24 mouse cellular contexts compared by ENCODE assay signal in the genomic region with DNA sequence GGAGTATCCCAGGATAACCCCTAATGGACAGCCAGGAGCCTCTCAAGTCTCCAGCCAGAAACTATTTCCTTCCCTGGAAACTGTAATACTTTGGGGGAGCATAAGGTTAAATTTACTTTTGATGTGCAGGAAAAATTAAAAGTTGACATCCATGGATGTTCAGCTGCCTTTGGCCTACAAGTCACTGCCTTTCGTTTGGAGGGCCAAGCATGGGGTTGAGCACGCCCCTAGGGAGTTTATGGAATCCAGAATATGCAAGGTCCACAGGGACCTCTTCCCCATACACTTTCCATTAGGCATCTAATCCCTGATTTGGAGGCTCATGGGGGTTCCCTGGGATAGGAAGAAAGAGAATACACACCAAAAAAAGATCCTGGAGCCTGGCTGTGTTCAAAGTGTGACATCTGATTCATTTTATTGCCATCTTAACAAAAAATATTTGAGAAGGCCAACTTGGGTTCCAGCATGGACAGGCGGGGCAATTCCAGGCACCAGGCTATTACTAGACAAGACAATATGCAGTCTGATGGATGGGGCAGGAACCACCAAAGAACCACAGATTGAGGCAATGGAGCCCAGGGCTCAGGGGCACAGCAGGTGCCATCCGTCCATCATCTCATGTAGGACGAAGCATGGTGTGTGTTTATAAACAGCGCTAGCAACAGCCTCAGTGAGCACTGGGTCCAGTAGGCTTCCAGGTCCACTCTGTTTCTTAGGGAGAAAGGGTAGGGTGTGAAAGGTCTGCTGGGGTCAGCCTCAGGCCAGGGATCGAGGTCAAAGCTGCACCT.
A peak's percentile ranks its signal among the peaks of the same experiment; 100 is the strongest.
DNase-seq lines count a peak whose midpoint lies in the region; ATAC-seq and TF ChIP-seq lines count a peak whose summit lies in the region.
"Had no signal": no experiment of that assay in that cellular context is flagged by ENCODE, and none has a peak within 500 bp of the region (broad histone marks: within the 10 kb centered on the region; RNA-seq: fewer than 3 reads in every experiment).

No protein-coding gene starts in this region.

- H3K9ac ChIP-seq in kidney, embryonic 15.5 days, result no peak overlapping the region
- H3K9ac ChIP-seq: heart, embryonic 15.5 days; hindbrain, embryonic 14.5 days; limb, embryonic 13.5 days; midbrain, embryonic 15.5 days had no signal

- no peak for ATAC-seq in kidney, embryonic 15.5 days (replicated peaks; ENCODE audit: low FRiP score)
- no peak for ATAC-seq in megakaryocyte, adult 5-6 weeks (ENCODE audit: poor library complexity, severe bottlenecking)
- ATAC-seq: forebrain, embryonic 16.5 days; intestine, postnatal 0 days; midbrain, embryonic 15.5 days had no signal

- H3K27ac ChIP-seq in kidney, adult 2 months (ENCODE audit: insufficient read depth, low read depth, low read length), result no peak overlapping the region
- H3K27ac ChIP-seq in kidney, embryonic 15.5 days, result no peak overlapping the region
- H3K27ac ChIP-seq: heart, embryonic 15.5 days; hindbrain, embryonic 14.5 days; left cerebral cortex, adult 2 months; limb, embryonic 13.5 days; macrophage; midbrain, embryonic 10.5 days; midbrain, embryonic 15.5 days had no signal

- TF ChIP-seq CTCF in kidney, adult 2 months (conservative IDR thresholded peaks at IDR 0.05; ENCODE audit: insufficient read depth, insufficient read length, low read depth, low read length), result no peak

- H3ac ChIP-seq in myocyte (ENCODE audit: control insufficient read depth, insufficient read length), result no peak overlapping the region

- H3K36me3 ChIP-seq in kidney, adult 2 months (ENCODE audit: control insufficient read depth, insufficient read depth, low read length), result no peaks in the 10 kb centered on the region
- peaks cover 68% of the 10 kb centered on the region for H3K36me3 ChIP-seq in kidney, embryonic 15.5 days
- H3K36me3 ChIP-seq in megakaryocyte, embryonic 14.5 days (replicated peaks; ENCODE audit: low read length), result peaks cover 74% of the 10 kb centered on the region
- H3K36me3 ChIP-seq in myocyte (ENCODE audit: control insufficient read depth, insufficient read depth), result no peaks in the 10 kb centered on the region
- H3K36me3 ChIP-seq: midbrain, embryonic 15.5 days had no signal

- DNase-seq in heart, adult 11 months, result peak; percentile 92
- DNase-seq in heart, postnatal 25 days (ENCODE audit: low spot score), result no peak
- DNase-seq in kidney, adult 2 months, result peak; percentile 34
- no peak for DNase-seq in retina, postnatal 1 day
- DNase-seq: cerebellum, adult 2 months; cerebellum, postnatal 14 days; kidney, postnatal 10 days; right cerebral cortex, adult 18-20 months; spleen, adult 18-20 months; thymus, postnatal 14 days had no signal

- no peaks in the 10 kb centered on the region for H3K27me3 ChIP-seq in kidney, adult 2 months (replicated peaks; ENCODE audit: control insufficient read depth, insufficient read depth, low read length)
- no peaks in the 10 kb centered on the region for H3K27me3 ChIP-seq in kidney, embryonic 15.5 days
- H3K27me3 ChIP-seq in megakaryocyte, embryonic 14.5 days (replicated peaks), result no peaks in the 10 kb centered on the region
- no peaks in the 10 kb centered on the region for H3K27me3 ChIP-seq in myocyte (ENCODE audit: control insufficient read depth, insufficient read depth, insufficient read length)
- H3K27me3 ChIP-seq: heart, embryonic 15.5 days; limb, embryonic 13.5 days; midbrain, embryonic 15.5 days had no signal

- TF ChIP-seq POLR2A in kidney, adult 2 months (IDR thresholded peaks at IDR 0.05; ENCODE audit: low read depth, low read length), result no peak
- no peak for TF ChIP-seq POLR2A in myocyte (IDR thresholded peaks at IDR 0.05; ENCODE audit: insufficient read length, low read depth)

- intact Hi-C loops in heart, postnatal 25 days (cut with DNase I), result loop anchor here (5.0 kb wide), 2 partner anchors 58 to 213 kb away; no protein-coding TSS in a partner anchor

- H3K4me1 ChIP-seq in kidney, adult 2 months (ENCODE audit: control insufficient read depth, insufficient read depth, low read length), result peaks cover 6% of the 10 kb centered on the region; the same call in 1 of the 2 replicates
- peaks cover 24% of the 10 kb centered on the region for H3K4me1 ChIP-seq in kidney, embryonic 15.5 days
- H3K4me1 ChIP-seq in megakaryocyte, embryonic 14.5 days, result peaks cover 98% of the 10 kb centered on the region

- no peaks in the 10 kb centered on the region for H3K9me3 ChIP-seq in kidney, embryonic 15.5 days (replicated peaks)
- H3K9me3 ChIP-seq in megakaryocyte, embryonic 14.5 days, result peaks cover 4% of the 10 kb centered on the region; the same call in 1 of the 2 replicates
- H3K9me3 ChIP-seq: heart, embryonic 15.5 days; limb, embryonic 13.5 days; midbrain, embryonic 10.5 days; midbrain, embryonic 15.5 days had no signal

- 80% methylated on average over 7 of the region's 7 CpGs for WGBS in kidney, adult 2 months
- 79% methylated on average over 7 of the region's 7 CpGs for WGBS in kidney, embryonic 15.5 days

- H3K4me3 ChIP-seq in kidney, adult 2 months (ENCODE audit: insufficient read depth, low read depth, low read length), result no peak overlapping the region
- no peak overlapping the region for H3K4me3 ChIP-seq in kidney, embryonic 15.5 days (replicated peaks)
- peak overlapping the region; percentile 90 for H3K4me3 ChIP-seq in megakaryocyte, embryonic 14.5 days (replicated peaks)
- H3K4me3 ChIP-seq in myocyte, result no peak overlapping the region
- H3K4me3 ChIP-seq: erythroblast, embryonic 14.5 days; heart, embryonic 15.5 days; left cerebral cortex, adult 2 months; limb, embryonic 13.5 days; midbrain, embryonic 10.5 days; midbrain, embryonic 15.5 days had no signal

- no peaks in the 10 kb centered on the region for H3K79me2 ChIP-seq in myocyte (ENCODE audit: control insufficient read depth, insufficient read depth)

- H3K4me2 ChIP-seq in kidney, embryonic 15.5 days, result no peak overlapping the region
- no peak overlapping the region for H3K4me2 ChIP-seq in myocyte (ENCODE audit: low read depth)
- H3K4me2 ChIP-seq: heart, embryonic 15.5 days; hindbrain, embryonic 14.5 days; limb, embryonic 13.5 days; midbrain, embryonic 15.5 days had no signal

TF ChIP-seq in myocyte, 11 proteins besides CTCF, POLR2A, EP300 and RAD21:
- TF ChIP-seq MYOD1 (IDR thresholded peaks at IDR 0.05; ENCODE audit: control insufficient read depth in 1 of 3, insufficient read length in 2 of 3, low read depth in 2 of 3), result peak in 2 of 3 experiments; percentile 95 to 97
- no peak for TF ChIP-seq E2F4 (IDR thresholded peaks at IDR 0.05; ENCODE audit: insufficient read depth)
- TF ChIP-seq TCF3 (IDR thresholded peaks at IDR 0.05; ENCODE audit: insufficient read length, low read depth), result peak; percentile 37
- TF ChIP-seq USF1 (IDR thresholded peaks at IDR 0.05; ENCODE audit: low read depth), result no peak
- TF ChIP-seq TCF12 (IDR thresholded peaks at IDR 0.05; ENCODE audit: insufficient read depth, poor library complexity, severe bottlenecking), result no peak
- TF ChIP-seq REST (IDR thresholded peaks at IDR 0.05; ENCODE audit: insufficient read depth, insufficient read length), result no peak
- no peak for TF ChIP-seq MAX (IDR thresholded peaks at IDR 0.05; ENCODE audit: low read depth)
- peak in 2 of 3 experiments; percentile 13 to 83 for TF ChIP-seq MYOG (IDR thresholded peaks at IDR 0.05; ENCODE audit: control insufficient read depth in 1 of 3, insufficient read depth in 1 of 3, insufficient read length in 2 of 3, low read depth in 2 of 3)
- TF ChIP-seq SRF (IDR thresholded peaks at IDR 0.05; ENCODE audit: control insufficient read depth, insufficient read length, low read depth), result no peak
- no peak for TF ChIP-seq POLR2AphosphoS2 (IDR thresholded peaks at IDR 0.05; ENCODE audit: insufficient read length, low read depth)
- TF ChIP-seq CEBPB (IDR thresholded peaks at IDR 0.05; ENCODE audit: insufficient read depth, poor library complexity, severe bottlenecking), result no peak
TF ChIP-seq in myocyte: peak in this region for 3.

Comparison
In these comparisons a context has a peak if more than half of its experiments do, and no peak if none do; other contexts are left out.
1. DNase-seq: peak in heart, adult 11 months (single experiment) and kidney, adult 2 months (single experiment); none in heart, postnatal 25 days (single experiment) and retina, postnatal 1 day (single experiment).